Mouse (Mus musculus): ENCODE data around the gene Prkcb. TPM values are rescaled to one million over a fixed set of nuclear protein-coding genes. Genes with fewer than 3 reads are reported as not detected.

The Prkcb gene
- polyA plus RNA-seq, 1 experiment from 2014 or later, result 3.3 TPM

DNA sequence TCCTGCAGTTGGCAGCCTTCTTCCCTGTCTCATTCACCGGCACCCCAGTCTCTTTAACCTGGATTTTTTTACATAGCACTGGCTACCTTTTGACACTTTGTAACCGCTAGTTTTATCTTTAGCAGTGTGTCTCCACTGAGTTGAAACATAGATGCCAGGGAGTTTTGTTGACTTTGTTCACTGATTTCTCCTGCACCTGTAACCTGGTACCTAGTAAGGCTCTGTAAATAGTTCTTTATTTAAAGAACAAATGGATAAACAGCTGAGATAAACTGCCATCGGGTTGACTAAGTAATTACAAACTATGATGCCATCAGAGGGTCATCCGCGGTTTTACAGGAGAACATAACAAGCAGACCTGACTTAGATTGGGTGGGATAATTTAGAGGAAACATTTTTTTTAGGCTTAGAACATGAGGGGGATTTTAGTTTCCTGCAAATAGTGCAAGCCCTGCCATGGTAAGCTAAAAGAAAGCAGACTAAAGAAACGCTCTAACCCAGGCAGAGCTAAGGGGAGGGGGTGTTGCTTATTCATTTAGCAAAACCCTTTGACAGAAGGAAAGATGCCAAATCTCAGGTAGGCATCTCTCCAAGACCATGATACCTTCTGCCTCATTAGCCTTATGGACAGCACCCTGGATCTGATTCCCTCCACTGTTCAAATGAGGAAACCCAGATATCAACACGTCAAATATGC lies 291.1 kb downstream of the Prkcb start:
- H3K36me3 ChIP-seq, result no peaks in the 10 kb centered on the region
- H3K27ac ChIP-seq, result no peak overlapping the region
- 78% methylated on average over 7 of the region's 7 CpGs for WGBS
- H3K27me3 ChIP-seq, result no peaks in the 10 kb centered on the region
- no peak for ATAC-seq (replicated peaks; ENCODE audit: insufficient number of reproducible peaks, insufficient read depth, low FRiP score, low read depth)
- H3K9me3 ChIP-seq (replicated peaks), result no peaks in the 10 kb centered on the region
- no peak overlapping the region for H3K4me3 ChIP-seq
- no peaks in the 10 kb centered on the region for H3K4me1 ChIP-seq (replicated peaks)
- H3K4me2 ChIP-seq, result no peak overlapping the region
- H3K9ac ChIP-seq, result no peak overlapping the region

DNA sequence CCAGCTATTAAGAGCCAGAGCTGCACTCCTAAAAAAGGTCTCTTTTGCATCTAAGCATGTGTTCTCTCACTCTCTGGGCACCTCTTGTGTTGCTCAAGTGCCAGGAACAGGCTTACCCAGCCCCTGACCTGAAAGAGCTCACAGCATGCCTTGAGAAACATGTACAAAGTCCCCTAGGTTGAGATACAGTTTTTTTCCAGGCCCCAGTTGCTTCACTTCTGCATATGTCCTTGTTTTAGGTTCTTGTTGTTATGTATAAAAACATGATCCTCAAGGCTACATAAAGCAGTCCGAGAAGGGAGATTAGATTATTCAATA lies 291.6 kb downstream of the Prkcb start:
- no peak overlapping the region for H3K4me2 ChIP-seq
- H3K4me1 ChIP-seq (replicated peaks), result no peaks in the 10 kb centered on the region
- no peaks in the 10 kb centered on the region for H3K36me3 ChIP-seq
- no peaks in the 10 kb centered on the region for H3K9me3 ChIP-seq (replicated peaks)
- no peak overlapping the region for H3K9ac ChIP-seq
- 58% methylated on average over 1 of the region's 1 CpGs for WGBS
- no peaks in the 10 kb centered on the region for H3K27me3 ChIP-seq
- no peak overlapping the region for H3K27ac ChIP-seq
- ATAC-seq (replicated peaks; ENCODE audit: insufficient number of reproducible peaks, insufficient read depth, low FRiP score, low read depth), result no peak
- H3K4me3 ChIP-seq, result no peak overlapping the region

GRCm38 (mm10) chr7:122584421-122585151 lies 296.0 kb downstream of the Prkcb start:
- ATAC-seq (replicated peaks; ENCODE audit: insufficient number of reproducible peaks, insufficient read depth, low FRiP score, low read depth), result no peak
- H3K36me3 ChIP-seq, result no peaks in the 10 kb centered on the region

GRCm38 (mm10) chr7:122595897-122596296 lies 307.3 kb downstream of the Prkcb start:
- 37% methylated on average over 10 of the region's 10 CpGs for WGBS
- Histone ChIP-seq H3K4me1 (replicated peaks) (0 out of 2 replicates have a peak, but pooled peaks cover 4% of the 10 kb centered on the region), H3K9ac (no peak overlapping the region), H3K27me3 (no peaks in the 10 kb centered on the region), H3K27ac (no peak overlapping the region), H3K4me2 (no peak overlapping the region), H3K36me3 (no peaks in the 10 kb centered on the region), H3K9me3 (replicated peaks) (no peaks in the 10 kb centered on the region), H3K4me3 (no peak overlapping the region)
- ATAC-seq (replicated peaks; ENCODE audit: insufficient number of reproducible peaks, insufficient read depth, low FRiP score, low read depth), result no peak

More at GRCm38 (mm10) chr7:122584421-122585151, 296.0 kb downstream of the Prkcb start:
- H3K9ac ChIP-seq, result no peak overlapping the region
- no peaks in the 10 kb centered on the region for H3K27me3 ChIP-seq
- no peak overlapping the region for H3K4me2 ChIP-seq
- H3K27ac ChIP-seq, result no peak overlapping the region
- no peak overlapping the region for H3K4me3 ChIP-seq
- 75% methylated on average over 14 of the region's 14 CpGs for WGBS
- H3K9me3 ChIP-seq (replicated peaks), result no peaks in the 10 kb centered on the region
- no peaks in the 10 kb centered on the region for H3K4me1 ChIP-seq (replicated peaks)

DNA sequence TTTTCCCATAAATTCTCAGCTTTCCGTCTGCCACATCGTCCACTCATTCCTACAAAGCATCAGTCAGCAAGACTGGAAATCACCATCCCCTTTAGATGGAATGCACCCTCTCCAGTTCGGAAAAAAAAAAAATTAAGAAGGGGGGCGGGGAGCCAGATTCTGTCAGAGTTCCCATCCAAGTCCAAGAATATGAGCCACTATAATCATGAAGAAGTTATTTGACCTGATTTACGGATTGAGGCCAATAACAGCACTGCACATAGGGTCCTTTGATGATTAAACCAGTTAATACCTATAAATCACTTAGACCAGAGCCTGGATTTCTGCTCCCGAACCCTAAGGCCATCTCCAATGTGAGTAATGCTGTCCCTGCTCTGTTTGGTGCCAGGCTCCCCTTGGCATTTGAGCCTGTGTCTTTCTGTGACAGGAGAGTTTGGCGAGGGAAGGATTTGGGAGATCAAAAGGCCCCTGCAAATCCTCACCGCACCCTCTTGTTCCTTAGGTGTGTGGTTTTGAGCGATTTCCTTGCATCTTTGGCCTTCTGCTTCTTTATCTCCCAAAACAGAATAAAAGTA lies 308.1 kb downstream of the Prkcb start:
- Histone ChIP-seq H3K27me3 (no peaks in the 10 kb centered on the region), H3K9me3 (replicated peaks) (no peaks in the 10 kb centered on the region), H3K4me2 (no peak overlapping the region), H3K36me3 (no peaks in the 10 kb centered on the region), H3K4me1 (replicated peaks) (0 out of 2 replicates have a peak, but pooled peaks cover 4% of the 10 kb centered on the region), H3K4me3 (no peak overlapping the region), H3K9ac (no peak overlapping the region), H3K27ac (no peak overlapping the region)
- ATAC-seq (replicated peaks; ENCODE audit: insufficient number of reproducible peaks, insufficient read depth, low FRiP score, low read depth), result no peak
- WGBS, result 63% methylated on average over 9 of the region's 9 CpGs

- Histone ChIP-seq H3K9me3 (replicated peaks) (no peaks in the 10 kb centered on the region), H3K36me3 (no peaks in the 10 kb centered on the region), H3K27me3 (no peaks in the 10 kb centered on the region), H3K9ac (no peak overlapping the region), H3K4me3 (no peak overlapping the region), H3K4me1 (replicated peaks) (0 out of 2 replicates have a peak, but pooled peaks cover 4% of the 10 kb centered on the region), H3K4me2 (no peak overlapping the region), H3K27ac (no peak overlapping the region)
- no peak for ATAC-seq (replicated peaks; ENCODE audit: insufficient number of reproducible peaks, insufficient read depth, low FRiP score, low read depth)
- 66% methylated on average over 7 of the region's 7 CpGs for WGBS
Observed at GRCm38 (mm10) chr7:122597313-122597712, 308.8 kb downstream of the Prkcb start.

DNA sequence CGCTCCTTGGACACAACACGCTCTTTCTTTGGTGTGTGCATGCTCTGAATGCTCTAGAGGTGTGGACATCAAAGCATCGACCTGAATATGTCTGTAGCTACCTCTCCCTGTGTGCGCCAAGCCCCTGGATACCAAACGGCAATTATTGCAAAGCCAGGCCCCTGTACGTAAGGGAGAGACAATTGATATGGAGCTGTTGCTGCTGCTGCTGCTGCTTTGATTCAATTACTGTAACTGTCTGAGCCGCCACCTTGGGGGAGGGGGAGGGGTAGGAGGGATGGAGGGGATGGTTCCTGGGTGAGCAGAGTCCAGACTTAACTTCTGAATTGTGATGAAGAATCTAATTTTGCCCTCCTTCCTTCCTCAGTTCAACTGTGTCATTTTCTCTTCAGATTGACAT lies 312.3 kb downstream of the Prkcb start:
- H3K4me1 ChIP-seq (replicated peaks), result 0 out of 2 replicates have a peak, but pooled peaks cover 4% of the 10 kb centered on the region
- no peaks in the 10 kb centered on the region for H3K36me3 ChIP-seq
- no peak overlapping the region for H3K9ac ChIP-seq
- no peaks in the 10 kb centered on the region for H3K27me3 ChIP-seq
- H3K27ac ChIP-seq, result no peak overlapping the region
- no peak overlapping the region for H3K4me3 ChIP-seq
- WGBS, result 69% methylated on average over 7 of the region's 7 CpGs
- ATAC-seq (replicated peaks; ENCODE audit: insufficient number of reproducible peaks, insufficient read depth, low FRiP score, low read depth), result no peak
- no peak overlapping the region for H3K4me2 ChIP-seq
- H3K9me3 ChIP-seq (replicated peaks), result no peaks in the 10 kb centered on the region

DNA sequence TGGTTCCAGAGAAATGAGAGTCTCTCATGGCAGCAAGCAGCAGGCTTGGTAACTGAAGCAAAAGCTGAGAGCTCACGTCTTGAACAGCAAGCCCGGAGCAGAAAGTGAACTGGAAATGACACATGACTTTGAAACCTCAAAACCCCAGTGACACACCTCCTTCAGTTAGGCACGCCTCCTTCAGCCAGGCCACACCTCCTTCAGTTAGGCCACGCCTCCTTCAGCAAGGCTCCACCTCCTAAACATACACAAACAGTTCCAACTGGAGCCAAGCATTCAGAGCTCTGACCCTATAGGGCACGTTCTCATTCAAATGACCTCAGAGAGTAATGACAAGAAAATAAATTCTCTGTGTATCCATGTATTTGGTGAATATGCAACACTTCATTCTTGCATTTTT lies 316.5 kb downstream of the Prkcb start:
- Histone ChIP-seq H3K27ac (no peak overlapping the region), H3K9ac (no peak overlapping the region), H3K9me3 (replicated peaks) (no peaks in the 10 kb centered on the region), H3K4me3 (no peak overlapping the region), H3K36me3 (no peaks in the 10 kb centered on the region), H3K4me2 (no peak overlapping the region), H3K27me3 (no peaks in the 10 kb centered on the region), H3K4me1 (replicated peaks) (no peaks in the 10 kb centered on the region)
- ATAC-seq (replicated peaks; ENCODE audit: insufficient number of reproducible peaks, insufficient read depth, low FRiP score, low read depth), result no peak
- 80% methylated on average over 5 of the region's 5 CpGs for WGBS

- H3K4me1 ChIP-seq (replicated peaks), result no peaks in the 10 kb centered on the region
- no peak overlapping the region for H3K9ac ChIP-seq
- no peak overlapping the region for H3K27ac ChIP-seq
- ATAC-seq (replicated peaks; ENCODE audit: insufficient number of reproducible peaks, insufficient read depth, low FRiP score, low read depth), result no peak
- H3K36me3 ChIP-seq, result no peaks in the 10 kb centered on the region
- H3K27me3 ChIP-seq, result no peaks in the 10 kb centered on the region
- H3K4me3 ChIP-seq, result no peak overlapping the region
- no peaks in the 10 kb centered on the region for H3K9me3 ChIP-seq (replicated peaks)
- no peak overlapping the region for H3K4me2 ChIP-seq
- WGBS, result 48% methylated on average over 4 of the region's 4 CpGs
Observed at GRCm38 (mm10) chr7:122609420-122609819, 320.9 kb downstream of the Prkcb start.

- no peaks in the 10 kb centered on the region for H3K36me3 ChIP-seq
- no peak for ATAC-seq (replicated peaks; ENCODE audit: insufficient number of reproducible peaks, insufficient read depth, low FRiP score, low read depth)
- H3K9ac ChIP-seq, result no peak overlapping the region
- H3K4me2 ChIP-seq, result no peak overlapping the region
- H3K27me3 ChIP-seq, result no peaks in the 10 kb centered on the region
- H3K27ac ChIP-seq, result no peak overlapping the region
- 49% methylated on average over 7 of the region's 7 CpGs for WGBS
- H3K4me3 ChIP-seq, result no peak overlapping the region
- no peaks in the 10 kb centered on the region for H3K9me3 ChIP-seq (replicated peaks)
- no peaks in the 10 kb centered on the region for H3K4me1 ChIP-seq (replicated peaks)
Observed at GRCm38 (mm10) chr7:122610161-122610560, 321.6 kb downstream of the Prkcb start.

GRCm38 (mm10) chr7:122613876-122614275 lies 325.3 kb downstream of the Prkcb start:
- Histone ChIP-seq H3K4me3 (no peak overlapping the region), H3K36me3 (no peaks in the 10 kb centered on the region), H3K9me3 (replicated peaks) (no peaks in the 10 kb centered on the region), H3K4me2 (no peak overlapping the region), H3K9ac (no peak overlapping the region), H3K4me1 (replicated peaks) (no peaks in the 10 kb centered on the region), H3K27ac (no peak overlapping the region), H3K27me3 (no peaks in the 10 kb centered on the region)
- ATAC-seq (replicated peaks; ENCODE audit: insufficient number of reproducible peaks, insufficient read depth, low FRiP score, low read depth), result no peak
- 75% methylated on average over 4 of the region's 4 CpGs for WGBS
